Mouse (Mus musculus) ES-E14 (cell line): ENCODE data around the gene Opa3. TPM values are rescaled to one million over a fixed set of nuclear protein-coding genes. Genes with fewer than 3 reads are reported as not detected.

Source experiments
- DNase-seq: peaks from one replicate; pipeline ENCODE4 v3.0.0-alpha.2; 2013; ENCODE audit warnings: low read depth, low spot score
- H3K27ac ChIP-seq: 2 replicates; pipeline ENCODE4 v1.5.1; 2012; ENCODE audit warnings: low read depth, mild to moderate bottlenecking, low read length, moderate library complexity, mixed read lengths; ENCODE audit not compliant: poor library complexity, insufficient read depth, severe bottlenecking
- H3K36me3 ChIP-seq: 2 replicates; pipeline ENCODE4 v1.6.1; 2012; ENCODE audit warnings: mild to moderate bottlenecking, low read length, moderate library complexity, mixed read lengths; ENCODE audit not compliant: control insufficient read depth, poor library complexity, insufficient read depth, severe bottlenecking
- H3K4me1 ChIP-seq, 2 experiments: fragments of 150-350 bp in 1 of 2; sonication (generic) in 1 of 2; 2 replicates each; pipeline ENCODE4 v1.6.1; 2012; ENCODE audit warnings: low read length in 2 of 2, mild to moderate bottlenecking in 1 of 2, mixed read lengths in 1 of 2; ENCODE audit not compliant: control insufficient read depth in 2 of 2, insufficient read depth in 2 of 2, poor library complexity in 1 of 2
- H3K4me3 ChIP-seq, 2 experiments: fragments of 150-350 bp in 1 of 2; sonication (generic) in 1 of 2; 2 replicates each; pipeline ENCODE4 v1.5.1; 2012; ENCODE audit warnings: low read length in 2 of 2, low read depth in 1 of 2, mild to moderate bottlenecking in 1 of 2, mixed read lengths in 1 of 2; ENCODE audit not compliant: insufficient read depth in 1 of 2, poor library complexity in 1 of 2, severe bottlenecking in 1 of 2
- H3K9ac ChIP-seq: 2 replicates; pipeline ENCODE4 v1.6.1; 2012; ENCODE audit warnings: low read depth, mild to moderate bottlenecking, low read length, mixed read lengths; ENCODE audit not compliant: poor library complexity, insufficient read depth, severe bottlenecking
- H3K9me3 ChIP-seq: fragments of 150-350 bp; sonication (generic); 2 replicates; pipeline ENCODE4 v1.6.1; 2012; ENCODE audit warnings: low read depth, mild to moderate bottlenecking, low read length; ENCODE audit not compliant: control insufficient read depth, insufficient read depth
- CHD2 ChIP-seq: IDR thresholded peaks from 2 replicates; pipeline ENCODE4 v1.6.1; 2014; ENCODE audit warnings: mild to moderate bottlenecking, low read depth, low read length, inconsistent platforms
- HCFC1 ChIP-seq: IDR thresholded peaks from 2 replicates; pipeline ENCODE4 v1.6.1; 2012; ENCODE audit warnings: low read length, inconsistent platforms, borderline replicate concordance; ENCODE audit not compliant: insufficient read depth
- MAFK ChIP-seq: IDR thresholded peaks from 2 replicates; pipeline ENCODE4 v1.6.1; 2014; ENCODE audit warnings: mild to moderate bottlenecking, low read depth, low read length, inconsistent platforms; ENCODE audit not compliant: insufficient read depth
- ZC3H11A ChIP-seq: IDR thresholded peaks from 2 replicates; pipeline ENCODE4 v1.6.1; 2012; ENCODE audit warnings: low read depth, mild to moderate bottlenecking, inconsistent platforms, low read length, borderline replicate concordance
- ZNF384 ChIP-seq: IDR thresholded peaks from 2 replicates; pipeline ENCODE4 v1.6.1; 2012; ENCODE audit warnings: low read depth, low read length, inconsistent platforms
- in situ Hi-C, 2 experiments: fragments of 600-800 bp; cut with MboI; formaldehyde crosslinking; loops; one replicate each; pipeline ENCODE4 v1.15.1; 2025; ENCODE audit warnings: low sequenced_read_pairs in 2 of 2, inconsistent platforms in 1 of 2; ENCODE audit not compliant: unreplicated experiment in 2 of 2
- total RNA-seq: library from RNA; depleted of rRNA; stranded (reverse); fragments of 300-350 nt; gene quantifications from 2 replicates; pipeline ENCODE4 v1.2.3, GENCODE M21; 2012

Opa3 gene
- total RNA-seq, 1 experiment = 15.8 TPM

- Histone ChIP-seq H3K27ac (peak overlapping the region; percentile 67), H3K9ac (no peak overlapping the region), H3K36me3 (peaks cover 1% of the 10 kb centered on the region; the same call in 1 of the 2 replicates), H3K9me3 (no peaks in the 10 kb centered on the region), H3K4me1 (peaks cover 2 to 13% of the 10 kb centered on the region in 2 experiments; a peak in 3 of 4 replicates), H3K4me3 (no peak overlapping the region)
- DNase-seq = peak; percentile 69
- in situ Hi-C loops = no loop called here
- TF ChIP-seq HCFC1 (no peak), ZNF384 (no peak), MAFK (no peak), CHD2 (no peak), ZC3H11A (no peak)
Measured at GRCm38 (mm10) chr7:19208944-19209472, 19.1 kb upstream of the Opa3 start.

GRCm38 (mm10) chr7:19209494-19209893 is 18.6 kb upstream of the Opa3 start:
- in situ Hi-C loops = no loop called here
- no peaks in the 10 kb centered on the region for H3K36me3 ChIP-seq
- no peak for DNase-seq
- H3K4me1 ChIP-seq = peaks cover 2 to 18% of the 10 kb centered on the region in 2 experiments; a peak in 3 of 4 replicates
- no peaks in the 10 kb centered on the region for H3K9me3 ChIP-seq
- TF ChIP-seq CHD2 (no peak), ZNF384 (no peak), ZC3H11A (no peak), MAFK (no peak), HCFC1 (no peak)
- no peak overlapping the region for H3K4me3 ChIP-seq
- no peak overlapping the region for H3K27ac ChIP-seq
- H3K9ac ChIP-seq = no peak overlapping the region

- Histone ChIP-seq H3K9ac (no peak overlapping the region), H3K36me3 (no peaks in the 10 kb centered on the region), H3K4me3 (no peak overlapping the region), H3K27ac (no peak overlapping the region), H3K4me1 (peaks cover 2 to 21% of the 10 kb centered on the region in 2 experiments; a peak in 3 of 4 replicates), H3K9me3 (no peaks in the 10 kb centered on the region)
- no peak for DNase-seq
- in situ Hi-C loops = no loop called here
- TF ChIP-seq ZNF384 (no peak), MAFK (no peak), CHD2 (no peak), HCFC1 (no peak), ZC3H11A (no peak; the same call in 1 of the 2 replicates)
Measured at GRCm38 (mm10) chr7:19210010-19210409, 18.1 kb upstream of the Opa3 start.

- TF ChIP-seq ZNF384 (no peak), HCFC1 (no peak), MAFK (no peak), ZC3H11A (no peak), CHD2 (no peak)
- in situ Hi-C loops = no loop called here
- Histone ChIP-seq H3K4me3 (no peak overlapping the region), H3K4me1 (peaks cover 3 to 20% of the 10 kb centered on the region in 2 experiments; a peak in 3 of 4 replicates), H3K36me3 (no peaks in the 10 kb centered on the region), H3K9ac (no peak overlapping the region), H3K9me3 (no peaks in the 10 kb centered on the region), H3K27ac (peak overlapping the region; percentile 40; the same call in 1 of the 2 replicates)
- no peak for DNase-seq
Measured at GRCm38 (mm10) chr7:19211041-19211675, 17.0 kb upstream of the Opa3 start.
